Mouse (Mus musculus) heart, postnatal 36 days (tissue): ENCODE measurements around the gene Vmn1r204. TPM values are rescaled to one million over a fixed set of nuclear protein-coding genes. Genes with fewer than 3 reads are reported as not detected.
"Not testable (repeated sequence)": the region's sequence is repeated elsewhere in the genome, so short reads cannot be mapped to it uniquely, and the experiment has no call there.

Experiments
- DNase-seq, 2 experiments: peaks; one replicate each; pipeline ENCODE4 v3.0.0; 2021 to 2022
- intact Hi-C: fragments of 180-260 bp; cut with DNase I; formaldehyde crosslinking; loops from one replicate; pipeline ENCODE4 v1.15.1; 2025
- total RNA-seq, 2 experiments: library from RNA; stranded (reverse); gene quantifications; 2 replicates each; pipeline ENCODE4 v1.2.3; 2021

Vmn1r204 gene
- total RNA-seq = not detected

DNA sequence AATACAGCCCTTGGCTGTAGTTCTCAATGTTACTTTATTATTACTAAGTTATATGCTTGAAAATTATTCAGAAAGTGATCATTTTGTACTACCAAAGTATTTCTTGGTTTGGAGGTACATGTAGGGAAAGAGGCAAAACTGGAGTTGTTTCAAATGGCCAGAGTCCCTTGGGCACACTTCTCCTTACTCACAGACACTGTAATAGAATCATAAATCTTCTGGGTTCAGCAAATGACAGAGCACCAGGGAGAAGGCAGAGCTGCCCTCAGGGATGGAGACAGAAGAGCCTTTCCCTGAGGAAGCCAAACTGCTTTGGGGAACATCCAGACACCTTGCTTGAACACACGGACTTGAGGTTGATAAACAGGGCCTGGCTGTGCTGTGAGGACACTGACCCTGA lies at the start of gene Vmn1r204:
Gene Vmn1r204, plus strand, starts transcription at position 301 of the 400 bp plus-strand sequence.
- DNase-seq, intact Hi-C loops: not testable (repeated sequence)

- intact Hi-C loops = no loop called here
- DNase-seq = no peak
Measured at GRCm38 (mm10) chr13:22505281-22505680, 47.7 kb upstream of the Vmn1r204 start, which contains the start of gene Vmn1r202. Gene Vmn1r202 (minus strand): TSS chr13:22505381.

GRCm38 (mm10) chr13:22517814-22518213 lies 35.2 kb upstream of the Vmn1r204 start, which contains the start of gene Vmn1r203:
Gene Vmn1r203 (plus strand): TSS chr13:22518114.
- no peak for DNase-seq
- intact Hi-C loops = no loop called here

DNA sequence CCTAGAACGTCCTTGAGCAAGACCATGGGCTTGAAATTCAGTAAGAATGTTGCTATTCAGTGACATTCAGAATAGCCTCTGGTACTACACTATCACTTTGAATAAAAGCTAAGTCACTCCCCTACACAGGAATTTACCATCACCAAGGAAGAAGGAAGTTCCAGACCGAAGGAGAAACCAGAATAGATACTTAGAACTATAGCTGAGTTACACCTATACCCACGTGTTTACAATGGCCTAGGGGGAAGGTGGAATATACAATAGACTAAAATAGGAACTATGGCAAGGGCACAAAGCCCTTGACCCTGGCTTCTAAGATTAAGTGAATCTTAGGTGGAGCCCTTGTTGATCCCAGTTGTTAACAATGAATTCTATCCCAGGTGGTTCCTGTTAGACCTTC lies 21.9 kb downstream of the Vmn1r204 start:
- intact Hi-C loops, DNase-seq: not testable (repeated sequence)

- DNase-seq, intact Hi-C loops: not testable (repeated sequence)
Measured at GRCm38 (mm10) chr13:22583336-22583735, 30.3 kb downstream of the Vmn1r204 start.

- no peak for DNase-seq
- intact Hi-C loops = no loop called here
Measured at GRCm38 (mm10) chr13:22592900-22593299, 39.9 kb downstream of the Vmn1r204 start, which contains the start of gene Vmn1r205. Gene Vmn1r205 (minus strand): TSS chr13:22593000.

Other genes starting within 250 kb of the Vmn1r204 start
- not detected for gene Vmn1r197, start 228.6 kb upstream of the Vmn1r204 start, total RNA-seq
- gene Vmn1r198, start 202.8 kb upstream of the Vmn1r204 start, total RNA-seq = not detected
- gene Vmn1r199, start 173.4 kb upstream of the Vmn1r204 start, total RNA-seq = not detected
- not detected for gene Vmn1r200, start 162.8 kb upstream of the Vmn1r204 start, total RNA-seq
- not detected for gene Vmn1r201, start 81.3 kb upstream of the Vmn1r204 start, total RNA-seq
- not detected for gene Vmn1r202, start 47.8 kb upstream of the Vmn1r204 start, total RNA-seq
- gene Vmn1r203, start 35.1 kb upstream of the Vmn1r204 start, total RNA-seq = not detected
- gene Vmn1r205, start 39.8 kb downstream of the Vmn1r204 start, total RNA-seq = not detected
- gene Vmn1r206, start 71.1 kb downstream of the Vmn1r204 start, total RNA-seq = not detected
- not detected for gene Vmn1r207-ps, start 176.4 kb downstream of the Vmn1r204 start, total RNA-seq
- gene Vmn1r208, start 224.2 kb downstream of the Vmn1r204 start, total RNA-seq = not detected